Mouse (Mus musculus) CH12.LX (cell line): ENCODE data around the gene Acaca.

Experiments used
- CHD2 ChIP-seq: IDR thresholded peaks from 2 replicates; pipeline ENCODE4 v1.6.1; 2011; ENCODE audit warnings: low read length, improper control_type of control experiment
- CTCF ChIP-seq, 2 experiments: IDR thresholded peaks in 1 of 2; conservative IDR thresholded peaks in 1 of 2; 2 replicates each; pipeline ENCODE4 v1.5.1; 2011 to 2012; ENCODE audit warnings: low read depth in 2 of 2, low read length in 2 of 2, improper control_type of control experiment in 1 of 2, inconsistent platforms in 1 of 2, mild to moderate bottlenecking in 1 of 2, moderate library complexity in 1 of 2
- HCFC1 ChIP-seq: IDR thresholded peaks from 2 replicates; pipeline ENCODE4 v1.6.1; 2012; ENCODE audit warnings: low read depth, mild to moderate bottlenecking, inconsistent platforms, low read length, improper control_type of control experiment
- MAX ChIP-seq: IDR thresholded peaks from 2 replicates; pipeline ENCODE4 v1.6.1; 2011; ENCODE audit warnings: low read length, improper control_type of control experiment
- MXI1 ChIP-seq: IDR thresholded peaks from 2 replicates; pipeline ENCODE4 v1.6.1; 2011; ENCODE audit warnings: mild to moderate bottlenecking, low read depth, low read length, improper control_type of control experiment
- POLR2AphosphoS2 ChIP-seq: IDR thresholded peaks from 2 replicates; pipeline ENCODE4 v1.6.1; 2011; ENCODE audit warnings: low read depth, low read length, improper control_type of control experiment
- RCOR1 ChIP-seq: conservative IDR thresholded peaks from 2 replicates; pipeline ENCODE4 v1.6.1; 2012; ENCODE audit warnings: low read depth, mild to moderate bottlenecking, inconsistent platforms, low read length, improper control_type of control experiment
- ZNF384 ChIP-seq: IDR thresholded peaks from 2 replicates; pipeline ENCODE4 v1.6.1; 2012; ENCODE audit warnings: low read depth, low read length, improper control_type of control experiment, inconsistent platforms

- TF ChIP-seq ZNF384: no peak
- TF ChIP-seq RCOR1: no peak
- no peak for TF ChIP-seq HCFC1
- TF ChIP-seq MAX: no peak
- no peak for TF ChIP-seq POLR2AphosphoS2
- no peak for TF ChIP-seq MXI1
- no peak for TF ChIP-seq CTCF (conservative IDR thresholded peaks at IDR 0.05 in 1 of 2, IDR thresholded peaks at IDR 0.05 in 1 of 2; ENCODE audit: low read depth in 2 of 2, low read length in 2 of 2)
- TF ChIP-seq CHD2: no peak
These were observed 313.3 kb downstream of the Acaca start for GRCm38 (mm10) chr11:84442554-84443331.
